Mouse (Mus musculus): ENCODE measurements around the gene Fam120a. TPM values are rescaled to one million over a fixed set of nuclear protein-coding genes. Genes with fewer than 3 reads are reported as not detected.

The Fam120a gene
- 23.9 and 24.6 TPM in 2 replicates for polyA plus RNA-seq (2015; fragmentation: Nextera tagmentation; extraction: Ambion mirVana)

DNA sequence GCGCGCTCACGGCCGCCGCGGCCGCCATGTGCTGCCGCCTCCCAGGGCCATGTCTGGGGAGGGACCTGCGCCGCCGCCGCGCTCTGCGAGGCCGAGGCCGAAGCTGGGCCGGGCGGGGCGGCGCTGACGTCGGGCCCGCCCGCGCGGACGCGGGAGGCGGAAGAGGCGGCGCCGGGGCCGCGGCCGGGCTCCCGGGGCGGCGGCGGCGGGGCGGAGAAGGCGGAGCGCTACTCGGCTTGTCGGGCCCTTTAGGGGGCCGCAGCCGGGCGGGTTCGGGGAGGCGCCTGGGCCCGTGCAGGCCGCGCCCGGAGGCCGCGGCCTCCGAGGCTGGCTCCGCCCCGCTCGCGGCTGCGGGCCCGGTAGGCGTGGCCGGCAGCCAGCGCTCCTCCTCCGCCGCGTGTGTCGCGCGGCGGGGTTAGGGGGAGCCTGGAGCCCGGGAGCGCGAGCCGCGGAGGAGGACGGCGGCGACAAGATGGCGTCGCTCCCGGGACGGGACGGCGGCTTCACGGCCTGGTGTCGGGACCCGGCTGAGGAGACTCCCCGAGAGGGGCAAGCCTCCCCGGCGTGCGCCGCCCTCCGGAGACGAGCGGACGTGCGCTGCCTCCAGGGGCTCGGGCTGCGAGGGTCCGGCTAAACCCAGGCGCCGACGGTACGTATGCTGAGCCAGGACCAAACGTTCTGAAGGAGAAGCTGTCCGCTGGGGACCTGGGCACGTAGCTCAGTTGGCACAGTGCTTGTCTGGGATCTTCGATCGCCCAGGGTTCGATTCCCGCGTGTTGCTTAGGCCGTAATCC is at the start of gene Fam120a:
TSS of gene Fam120a (minus strand) at position 62 of the 794 bp plus-strand sequence.
- under 1% methylated on average over 77 of the region's 116 CpGs for WGBS
- Histone ChIP-seq H3K9me3 (no peaks in the 10 kb centered on the region), H3K4me1 (peaks cover 47% of the 10 kb centered on the region), H3K27ac (peak within 1 kb of the TSS; percentile 99), H3K36me3 (peaks cover 8% of the 10 kb centered on the region), H3K4me2 (peak within 1 kb of the TSS; percentile 83), H3K4me3 (peak within 1 kb of the TSS; percentile 89), H3K27me3 (no peaks in the 10 kb centered on the region), H3K9ac (peak within 1 kb of the TSS; percentile 98)
- ATAC-seq (ENCODE audit: insufficient number of reproducible peaks, low FRiP score, low TSS enrichment, low read depth), result peak; percentile 89

DNA sequence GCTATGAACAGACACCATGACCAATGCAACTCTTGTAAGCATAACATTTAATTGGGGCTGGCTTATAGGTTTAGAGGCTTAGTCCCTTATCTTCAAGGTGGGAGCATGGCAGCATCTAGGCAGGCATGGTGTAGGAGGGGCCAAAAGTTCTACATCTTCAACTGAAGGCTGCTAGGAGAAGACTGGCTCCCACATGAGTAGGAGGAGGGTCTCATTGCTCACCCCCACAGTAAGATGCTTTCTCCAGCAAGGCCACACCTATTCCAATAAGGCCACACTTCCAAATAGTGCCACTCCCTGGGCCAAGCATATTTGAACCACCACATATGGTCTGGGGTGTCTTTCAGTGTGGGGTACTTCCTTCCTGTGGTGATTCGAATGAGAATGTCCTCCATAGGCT is 49.6 kb upstream of the Fam120a start:
- Histone ChIP-seq H3K9ac (no peak overlapping the region), H3K36me3 (no peaks in the 10 kb centered on the region), H3K9me3 (no peaks in the 10 kb centered on the region), H3K27ac (no peak overlapping the region), H3K27me3 (no peaks in the 10 kb centered on the region), H3K4me2 (no peak overlapping the region), H3K4me1 (peaks cover 25% of the 10 kb centered on the region), H3K4me3 (no peak overlapping the region)
- ATAC-seq (ENCODE audit: insufficient number of reproducible peaks, low FRiP score, low TSS enrichment, low read depth), result no peak
- WGBS, result 93% methylated on average over 1 of the region's 1 CpGs

DNA sequence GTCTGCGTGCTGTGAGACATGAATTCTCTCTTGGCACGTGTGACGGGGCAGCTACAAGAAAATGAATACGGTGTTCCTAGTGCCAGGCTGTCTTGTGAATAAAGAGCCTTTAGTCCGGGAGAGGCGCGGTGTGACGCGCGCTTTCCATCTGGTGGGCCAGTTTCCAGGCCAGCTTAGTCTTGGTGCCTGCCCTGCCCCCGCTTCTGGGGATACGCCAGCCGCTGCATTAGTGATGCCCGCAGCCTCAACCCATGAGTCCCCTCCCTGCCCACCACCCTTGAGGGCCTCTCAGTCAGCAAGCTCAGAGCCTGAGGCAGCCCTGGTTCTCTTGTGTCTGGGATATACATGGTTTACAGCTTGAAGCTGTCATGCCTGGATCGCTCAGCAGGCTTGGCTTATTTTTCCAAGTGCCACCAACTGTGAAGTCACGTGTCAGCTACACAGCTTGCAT is 48.5 kb upstream of the Fam120a start:
- peaks cover 25% of the 10 kb centered on the region for H3K4me1 ChIP-seq
- H3K9ac ChIP-seq, result no peak overlapping the region
- no peaks in the 10 kb centered on the region for H3K27me3 ChIP-seq
- H3K4me2 ChIP-seq, result peak overlapping the region; percentile 50
- no peaks in the 10 kb centered on the region for H3K9me3 ChIP-seq
- peak; percentile 89 for ATAC-seq (ENCODE audit: insufficient number of reproducible peaks, low FRiP score, low TSS enrichment, low read depth)
- H3K36me3 ChIP-seq, result no peaks in the 10 kb centered on the region
- WGBS, result 2% methylated on average over 16 of the region's 16 CpGs
- peak overlapping the region; percentile 96 for H3K27ac ChIP-seq
- peak overlapping the region; percentile 28 for H3K4me3 ChIP-seq

DNA sequence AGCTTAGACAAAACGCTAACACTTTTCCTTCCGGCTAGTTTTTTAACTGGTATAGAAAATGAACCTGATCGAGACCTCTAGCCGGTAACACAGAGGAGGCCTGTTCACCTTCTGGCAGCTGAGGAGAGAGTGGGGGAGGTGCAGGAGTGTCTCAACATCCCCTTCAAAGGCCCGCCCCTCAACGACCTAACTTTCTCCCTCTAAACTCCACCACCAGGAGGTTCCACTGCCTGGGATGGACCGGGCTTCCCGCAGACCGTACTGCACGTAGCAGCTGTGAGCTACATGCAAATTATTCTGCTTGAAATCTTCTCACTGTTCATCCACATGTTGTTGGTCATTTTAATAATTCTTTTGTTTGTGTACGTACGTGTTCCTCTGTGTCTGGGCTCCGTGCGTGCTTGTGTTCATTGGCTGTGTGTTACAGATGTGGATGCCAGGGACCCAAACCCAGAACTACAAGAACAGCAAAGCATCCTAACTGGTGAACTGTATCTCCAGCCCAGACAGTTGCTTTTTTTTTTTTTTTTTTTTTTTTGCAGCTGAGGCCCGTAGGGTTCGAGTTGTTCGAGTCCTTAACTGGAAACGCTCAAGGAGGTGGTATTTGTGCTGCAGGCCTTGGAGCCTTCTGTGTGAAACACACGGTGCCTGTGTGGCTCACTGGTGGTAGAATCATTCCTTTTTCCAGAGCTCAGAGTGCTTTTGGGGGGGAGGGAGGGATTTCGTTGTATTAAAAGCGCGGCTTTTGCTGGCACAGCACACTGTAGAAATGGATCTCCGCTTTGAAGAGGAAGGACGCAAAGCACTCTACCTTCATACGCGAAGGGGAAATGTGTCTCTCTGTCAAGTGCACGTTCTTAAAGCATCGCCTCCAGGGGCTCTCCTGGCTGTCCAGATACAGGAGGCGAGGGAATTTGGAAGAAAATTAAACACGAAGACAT is 47.8 kb upstream of the Fam120a start:
- WGBS, result 5% methylated on average over 30 of the region's 30 CpGs
- Histone ChIP-seq H3K4me2 (peak overlapping the region; percentile 50), H3K4me3 (peak overlapping the region; percentile 28), H3K9ac (no peak overlapping the region), H3K9me3 (no peaks in the 10 kb centered on the region), H3K36me3 (no peaks in the 10 kb centered on the region), H3K27ac (peak overlapping the region; percentile 96), H3K4me1 (peaks cover 25% of the 10 kb centered on the region), H3K27me3 (no peaks in the 10 kb centered on the region)
- peak; percentile 77 for ATAC-seq (ENCODE audit: insufficient number of reproducible peaks, low FRiP score, low TSS enrichment, low read depth)

DNA sequence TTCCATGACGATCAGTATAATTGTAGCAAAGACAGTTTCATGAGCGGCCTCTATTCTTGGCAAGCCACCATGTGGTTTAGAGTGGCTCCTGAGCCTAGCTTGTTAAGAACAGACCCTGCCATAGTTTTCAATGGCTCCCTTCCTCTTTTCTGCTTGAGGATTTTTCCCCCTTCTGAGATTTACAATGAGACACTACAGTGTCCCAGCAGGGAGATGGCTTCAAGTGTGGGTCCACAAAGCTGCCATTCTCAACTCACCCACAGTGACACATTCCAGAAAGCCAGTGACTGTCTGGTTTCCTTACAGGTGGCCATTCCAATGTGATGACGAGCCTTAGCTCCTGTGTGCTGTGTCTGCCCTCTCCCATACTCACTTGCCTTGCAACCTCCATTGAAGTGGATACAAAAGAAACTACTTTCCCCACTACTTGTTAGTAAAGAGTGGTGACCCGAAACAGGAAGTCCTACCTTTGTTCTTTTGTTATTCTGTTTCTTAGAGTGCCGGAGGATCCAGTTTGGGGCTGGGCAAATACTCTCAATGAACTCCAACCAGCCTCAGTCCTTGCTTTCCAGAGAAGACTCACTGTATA is 45.5 kb upstream of the Fam120a start:
- WGBS, result 69% methylated on average over 5 of the region's 5 CpGs
- no peak for ATAC-seq (ENCODE audit: insufficient number of reproducible peaks, low FRiP score, low TSS enrichment, low read depth)
- H3K27ac ChIP-seq, result peak overlapping the region; percentile 34; the same call in 1 of the 2 replicates

DNA sequence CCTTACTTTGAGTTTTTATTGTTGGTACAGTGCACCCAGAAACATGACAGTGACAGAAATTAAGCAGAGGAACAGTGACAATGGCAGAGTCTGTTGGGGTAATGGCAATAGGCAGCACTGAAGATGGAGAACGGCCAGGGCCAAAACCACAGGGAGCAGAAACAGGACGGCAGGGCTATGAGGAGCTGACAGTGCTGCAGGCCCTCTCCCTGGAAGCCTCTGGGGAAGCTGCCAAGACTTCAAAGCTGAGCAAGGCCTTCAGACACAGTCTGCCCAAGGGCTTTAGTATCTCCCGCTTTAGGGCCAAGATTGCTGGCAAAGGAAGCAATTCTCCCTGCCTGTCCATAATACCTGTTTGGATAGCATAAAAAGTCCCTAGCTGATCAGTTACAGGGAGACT is 33.9 kb upstream of the Fam120a start:
- no peak overlapping the region for H3K4me3 ChIP-seq
- 49% methylated on average over 3 of the region's 3 CpGs for WGBS
- H3K27me3 ChIP-seq, result no peaks in the 10 kb centered on the region
- H3K4me2 ChIP-seq, result no peak overlapping the region
- no peak for ATAC-seq (ENCODE audit: insufficient number of reproducible peaks, low FRiP score, low TSS enrichment, low read depth)
- no peak overlapping the region for H3K9ac ChIP-seq
- H3K4me1 ChIP-seq, result no peaks in the 10 kb centered on the region
- no peaks in the 10 kb centered on the region for H3K36me3 ChIP-seq
- H3K9me3 ChIP-seq, result no peaks in the 10 kb centered on the region
- 0 out of 2 replicates have a peak overlapping the region, but pooled peaks have one; percentile 29 for H3K27ac ChIP-seq

More for the DNA sequence above, 45.5 kb upstream of the Fam120a start:
- Histone ChIP-seq H3K36me3 (no peaks in the 10 kb centered on the region), H3K9ac (no peak overlapping the region), H3K4me3 (no peak overlapping the region), H3K27me3 (no peaks in the 10 kb centered on the region), H3K9me3 (no peaks in the 10 kb centered on the region), H3K4me1 (peaks cover 23% of the 10 kb centered on the region), H3K4me2 (no peak overlapping the region)

DNA sequence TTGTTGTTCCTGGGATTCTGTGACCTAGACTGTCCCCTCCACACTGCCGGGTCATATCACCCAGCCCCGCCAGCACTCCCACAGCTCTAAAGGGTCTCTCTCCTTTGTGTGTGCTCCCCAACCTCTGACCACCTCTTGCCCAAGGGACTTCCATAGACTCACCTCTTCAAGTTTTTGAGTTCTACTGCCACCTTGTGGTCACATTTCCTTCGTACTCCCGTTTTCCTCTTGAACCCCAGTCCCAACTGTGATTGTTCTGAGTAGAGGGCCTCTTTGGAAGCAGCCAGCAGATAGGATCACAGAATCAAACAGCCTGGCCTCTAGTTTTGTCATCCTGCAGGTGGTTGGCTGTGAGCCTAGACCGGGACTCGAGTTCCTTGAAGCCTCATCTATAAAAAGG is 30.8 kb upstream of the Fam120a start:
- no peak for ATAC-seq (ENCODE audit: insufficient number of reproducible peaks, low FRiP score, low TSS enrichment, low read depth)
- Histone ChIP-seq H3K27ac (no peak overlapping the region), H3K4me3 (no peak overlapping the region), H3K36me3 (no peaks in the 10 kb centered on the region), H3K9ac (no peak overlapping the region), H3K9me3 (no peaks in the 10 kb centered on the region), H3K4me1 (no peaks in the 10 kb centered on the region), H3K4me2 (no peak overlapping the region), H3K27me3 (no peaks in the 10 kb centered on the region)
- WGBS, result 10% methylated on average over 6 of the region's 6 CpGs

DNA sequence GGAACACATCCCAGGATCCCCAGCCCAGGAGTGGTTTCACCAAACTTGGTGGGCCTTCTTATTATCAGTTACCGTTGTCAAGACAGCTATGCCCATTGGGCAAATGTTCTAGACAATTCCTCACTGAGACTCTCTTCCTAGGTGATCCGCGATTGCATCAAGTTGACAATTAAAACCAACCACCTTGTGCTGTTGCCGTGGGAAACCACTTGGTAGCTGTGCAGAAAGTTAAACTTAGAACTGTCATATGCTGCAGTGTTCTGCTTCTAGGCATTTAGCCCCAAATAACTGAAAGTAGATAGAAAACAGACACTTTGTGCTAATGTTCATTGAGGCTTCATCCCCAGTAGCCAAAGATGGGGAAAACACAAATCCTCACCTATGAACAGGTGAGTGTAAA is 28.9 kb upstream of the Fam120a start:
- no peak for ATAC-seq (ENCODE audit: insufficient number of reproducible peaks, low FRiP score, low TSS enrichment, low read depth)
- Histone ChIP-seq H3K9me3 (no peaks in the 10 kb centered on the region), H3K4me3 (no peak overlapping the region), H3K36me3 (no peaks in the 10 kb centered on the region), H3K4me1 (no peaks in the 10 kb centered on the region), H3K27ac (no peak overlapping the region), H3K4me2 (no peak overlapping the region), H3K9ac (no peak overlapping the region), H3K27me3 (no peaks in the 10 kb centered on the region)
- 88% methylated on average over 4 of the region's 4 CpGs for WGBS

DNA sequence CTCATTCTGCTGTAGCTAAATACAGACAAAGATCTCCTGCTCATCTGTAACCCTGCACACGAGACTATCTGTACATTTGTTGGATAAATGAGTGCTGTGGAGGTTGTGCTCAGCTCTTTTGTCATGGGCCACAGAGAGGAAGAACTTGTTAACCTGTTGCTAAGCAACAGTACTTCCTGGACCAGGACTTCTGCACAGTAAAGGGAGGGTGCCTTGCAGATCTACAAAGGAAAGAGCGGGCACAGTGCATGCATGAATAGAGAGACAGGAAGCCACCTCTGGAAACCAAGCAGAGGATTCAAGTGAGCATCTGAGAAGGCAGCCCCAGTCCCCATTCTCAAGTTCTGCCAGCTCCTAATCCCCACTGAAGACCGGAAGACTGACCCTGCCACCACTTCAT is 27.1 kb upstream of the Fam120a start:
- Histone ChIP-seq H3K4me2 (no peak overlapping the region), H3K9ac (no peak overlapping the region), H3K27me3 (no peaks in the 10 kb centered on the region), H3K9me3 (no peaks in the 10 kb centered on the region), H3K27ac (no peak overlapping the region), H3K4me3 (no peak overlapping the region), H3K4me1 (no peaks in the 10 kb centered on the region), H3K36me3 (no peaks in the 10 kb centered on the region)
- ATAC-seq (ENCODE audit: insufficient number of reproducible peaks, low FRiP score, low TSS enrichment, low read depth), result no peak
- WGBS, result 34% methylated on average over 3 of the region's 3 CpGs

DNA sequence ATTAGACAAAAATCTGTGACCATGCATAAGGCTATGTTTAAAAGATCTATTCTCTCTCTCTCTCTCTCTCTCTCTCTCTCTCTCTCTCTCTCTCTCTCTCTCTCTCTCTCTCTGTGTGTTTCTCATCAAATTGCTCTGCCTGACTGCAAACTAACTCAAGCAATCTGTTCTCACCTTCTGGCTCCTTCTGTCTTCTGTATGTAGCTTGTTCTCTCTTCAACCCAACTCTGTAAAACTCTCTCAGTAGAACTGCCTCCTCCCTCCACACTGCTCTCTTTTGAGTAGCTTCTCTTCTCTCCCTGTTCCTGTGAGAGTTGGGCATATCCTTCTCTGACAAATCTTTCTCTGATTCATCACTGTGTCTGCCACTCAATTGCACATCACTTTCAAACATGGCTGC is 25.1 kb upstream of the Fam120a start:
- no peaks in the 10 kb centered on the region for H3K27me3 ChIP-seq
- H3K9ac ChIP-seq, result no peak overlapping the region
- ATAC-seq (ENCODE audit: insufficient number of reproducible peaks, low FRiP score, low TSS enrichment, low read depth), result no peak
- H3K4me1 ChIP-seq, result no peaks in the 10 kb centered on the region
- H3K4me3 ChIP-seq, result no peak overlapping the region
- no peaks in the 10 kb centered on the region for H3K9me3 ChIP-seq
- no peaks in the 10 kb centered on the region for H3K36me3 ChIP-seq
- no peak overlapping the region for H3K4me2 ChIP-seq
- H3K27ac ChIP-seq, result no peak overlapping the region

DNA sequence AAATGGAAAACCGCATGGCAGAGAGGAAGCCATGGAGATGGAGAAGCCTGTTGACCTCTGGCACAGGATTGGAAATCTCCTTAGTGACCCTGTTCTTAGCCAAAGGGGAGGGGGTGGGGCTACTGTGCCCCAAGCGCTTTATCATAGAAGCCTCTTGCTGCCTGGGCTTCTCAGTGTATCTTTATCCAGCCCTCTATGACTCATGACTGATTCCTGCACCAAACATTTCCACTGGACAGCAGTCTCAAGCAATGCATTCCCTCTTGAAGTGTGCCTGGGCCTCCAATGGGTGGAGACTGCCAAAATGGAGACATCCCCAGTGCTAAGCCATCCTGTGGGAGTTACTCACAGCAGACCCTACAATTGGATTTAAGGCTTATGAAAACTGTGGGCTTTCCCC is 22.3 kb upstream of the Fam120a start:
- Histone ChIP-seq H3K9me3 (no peaks in the 10 kb centered on the region), H3K36me3 (no peaks in the 10 kb centered on the region), H3K27me3 (no peaks in the 10 kb centered on the region), H3K27ac (no peak overlapping the region), H3K4me2 (no peak overlapping the region), H3K4me3 (no peak overlapping the region), H3K4me1 (no peaks in the 10 kb centered on the region), H3K9ac (no peak overlapping the region)
- WGBS, result 94% methylated on average over 2 of the region's 2 CpGs
- ATAC-seq (ENCODE audit: insufficient number of reproducible peaks, low FRiP score, low TSS enrichment, low read depth), result no peak
